Mouse (Mus musculus) erythroblast, embryonic 14.5 days (primary cell): ENCODE results near the gene AI593442.

Source experiments
- GATA1 ChIP-seq: IDR thresholded peaks from 2 replicates; pipeline ENCODE4 v1.6.1; 2012; ENCODE audit warnings: low read length, inconsistent platforms, mixed read lengths
- TAL1 ChIP-seq: IDR thresholded peaks from 3 replicates; pipeline ENCODE4 v1.6.1; 2012; ENCODE audit warnings: low read length, inconsistent platforms, mixed read lengths

DNA sequence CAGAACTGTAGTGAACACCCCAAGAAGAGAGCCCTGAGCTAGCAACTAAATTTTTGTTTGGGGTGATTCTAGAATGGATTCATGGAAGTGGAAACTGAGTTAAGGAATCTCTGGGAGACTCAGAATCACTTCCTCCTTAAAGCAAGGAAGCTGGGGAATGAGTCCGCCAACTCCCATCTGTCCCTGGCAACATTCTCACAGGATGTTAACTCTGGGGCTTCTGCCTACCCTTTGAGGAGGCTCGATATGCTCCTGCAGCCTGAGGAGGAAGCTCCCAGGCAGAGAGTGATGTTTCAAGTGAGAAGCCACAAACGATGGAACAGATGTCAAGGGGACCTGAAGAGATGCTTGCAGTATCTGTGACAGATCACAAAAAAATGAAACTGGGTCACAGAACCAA lies 18.2 kb downstream of the AI593442 start:
- TF ChIP-seq GATA1 (no peak), TAL1 (no peak)
